In genomic region chr5:34273251-34273681, GRCm38 (mm10) we compare ENCODE assay signal across 19 mouse cellular contexts. TPM values are rescaled to one million over a fixed set of nuclear protein-coding genes. Genes with fewer than 3 reads are reported as not detected.
A peak's percentile ranks its signal among the peaks of the same experiment; 100 is the strongest.
DNase-seq lines count a peak whose midpoint lies in the region; TF ChIP-seq lines count a peak whose summit lies in the region.
"Had no signal": no experiment of that assay in that cellular context is flagged by ENCODE, and none has a peak within 500 bp of the region (broad histone marks: within the 10 kb centered on the region; RNA-seq: fewer than 3 reads in every experiment).

No protein-coding gene starts in this region.

- no peak for TF ChIP-seq POLR2A in olfactory bulb, adult 2 months (IDR thresholded peaks at IDR 0.05; ENCODE audit: insufficient read depth, low read depth, low read length)

- intact Hi-C loops in left cerebral cortex, adult 2 months (cut with DNase I) = no loop called here

- H3K27ac ChIP-seq in left cerebral cortex, adult 2 months = peak overlapping the region; percentile 78
- peak overlapping the region; percentile 40; the same call in 1 of the 2 replicates for H3K27ac ChIP-seq in olfactory bulb, adult 2 months (ENCODE audit: insufficient read depth, low read depth, low read length)
- H3K27ac ChIP-seq: embryonic facial prominence, embryonic 10.5 days; forebrain, embryonic 13.5 days; heart, embryonic 10.5 days; hindbrain, embryonic 12.5 days; hindbrain, postnatal 0 days had no signal

- TF ChIP-seq CTCF in left cerebral cortex, adult 2 months (IDR thresholded peaks at IDR 0.05) = no peak
- TF ChIP-seq CTCF in olfactory bulb, adult 2 months (IDR thresholded peaks at IDR 0.05; ENCODE audit: insufficient read depth, low read depth, low read length) = no peak

- WGBS in olfactory bulb, adult 2 months = 47% methylated on average over 5 of the region's 5 CpGs

- DNase-seq in cerebellum, postnatal 25 days = peak; percentile 51 to 52
- no peak for DNase-seq in cerebellum, adult 9-10 months
- no peak for DNase-seq in left cerebral cortex, adult 2 months (ENCODE audit: extremely low spot score in 1 of 2, low spot score in 2 of 2)
- no peak for DNase-seq in left cerebral cortex, adult 8-10 months (ENCODE audit: low spot score in 2 of 2)
- peak; percentile 76 for DNase-seq in brain, adult 2 months (ENCODE audit: low read depth, low spot score)
- DNase-seq in lung, adult 18-20 months = no peak
- DNase-seq: adrenal gland, adult 2 months; adrenal gland, postnatal 25 days; gastrocnemius, postnatal 10 days; heart, adult 18-20 months; heart, postnatal 10 days; heart, postnatal 4 days had no signal

- no peak overlapping the region for H3K4me3 ChIP-seq in left cerebral cortex, adult 2 months
- no peak overlapping the region for H3K4me3 ChIP-seq in olfactory bulb, adult 2 months (ENCODE audit: insufficient read depth, low read depth, low read length)
- H3K4me3 ChIP-seq: embryonic facial prominence, embryonic 10.5 days; forebrain, embryonic 13.5 days; heart, embryonic 10.5 days; hindbrain, embryonic 12.5 days had no signal

- peaks cover 37% of the 10 kb centered on the region for H3K4me1 ChIP-seq in olfactory bulb, adult 2 months (ENCODE audit: control insufficient read depth, insufficient read depth, low read length)

RNA-seq across cellular contexts. Expression of gene Zfyve28, which starts 15.0 kb away (rescaled TPM):
- 10 to 100 TPM; 50.2 to 54.2 TPM for total RNA-seq in left cerebral cortex, adult 2 months (2021)
- 10 to 100 TPM; 57.7 to 68.9 (median 59.1) TPM for total RNA-seq in left cerebral cortex, adult 8-10 months (2022)
- polyA plus RNA-seq in olfactory bulb, adult 2 months (2012; ENCODE audit: insufficient read depth, insufficient read length, low replicate concordance, missing spikeins) = not detected in 2 replicates

RNA-seq across cellular contexts. Expression of gene Cfap99, which starts 15.1 kb away (rescaled TPM):
- 1 to 10 TPM; 1.4 to 1.5 TPM for total RNA-seq in left cerebral cortex, adult 2 months (2021)
- 1 to 10 TPM; 1.1 to 1.9 (median 1.6) TPM for total RNA-seq in left cerebral cortex, adult 8-10 months (2022)
- not detected in 2 replicates for polyA plus RNA-seq in olfactory bulb, adult 2 months (2012; ENCODE audit: insufficient read depth, insufficient read length, low replicate concordance, missing spikeins)
- total RNA-seq: adrenal gland, adult 2 months; adrenal gland, postnatal 25 days; heart, adult 18-20 months; heart, postnatal 10 days; heart, postnatal 4 days; hindbrain, postnatal 0 days had no signal
- polyA plus RNA-seq: adrenal gland, adult 2 months; embryonic facial prominence, embryonic 10.5 days; forebrain, embryonic 13.5 days; heart, embryonic 10.5 days; intestine, embryonic 14.5 days had no signal

Comparison
In these comparisons a context has a peak if more than half of its experiments do, and no peak if none do; other contexts are left out.
1. DNase-seq: peak in cerebellum, postnatal 25 days (2 of 2) and brain, adult 2 months (single experiment); none in cerebellum, adult 9-10 months (single experiment), left cerebral cortex, adult 2 months (0 of 2), left cerebral cortex, adult 8-10 months (0 of 2) and lung, adult 18-20 months (0 of 2).